Mouse (Mus musculus): ENCODE measurements around the gene Olfr921.

Olfr921 gene

GRCm38 (mm10) chr9:38772768-38773167 is at the start of gene Olfr921:
Olfr921 (plus strand) TSS chr9:38773068.
- DNase-seq (ENCODE audit: low spot score in 2 of 2): no peak

DNA sequence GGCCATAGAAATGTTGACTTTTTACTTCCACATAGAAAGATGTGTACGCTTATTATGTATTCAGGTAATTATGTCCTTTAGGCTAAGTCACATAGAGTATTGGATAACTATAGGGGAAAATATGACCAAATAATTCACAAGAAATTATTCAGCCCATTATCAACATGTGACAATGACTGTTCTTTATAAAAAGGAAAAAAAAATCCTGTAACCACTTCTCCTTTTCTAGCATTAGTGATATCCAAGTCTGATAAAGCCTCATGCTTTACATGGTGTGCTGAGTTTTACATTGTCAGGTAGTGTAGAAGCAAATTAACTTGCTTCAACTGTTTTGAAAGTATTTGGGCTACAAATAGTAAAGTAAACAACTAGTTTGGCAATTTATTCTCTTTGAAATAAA is 48.8 kb upstream of the Olfr921 start:
- DNase-seq (ENCODE audit: low spot score in 2 of 2): no peak

- no peak for DNase-seq (ENCODE audit: low spot score in 2 of 2)
These were observed 44.6 kb upstream of the Olfr921 start for GRCm38 (mm10) chr9:38728218-38728617.

DNA sequence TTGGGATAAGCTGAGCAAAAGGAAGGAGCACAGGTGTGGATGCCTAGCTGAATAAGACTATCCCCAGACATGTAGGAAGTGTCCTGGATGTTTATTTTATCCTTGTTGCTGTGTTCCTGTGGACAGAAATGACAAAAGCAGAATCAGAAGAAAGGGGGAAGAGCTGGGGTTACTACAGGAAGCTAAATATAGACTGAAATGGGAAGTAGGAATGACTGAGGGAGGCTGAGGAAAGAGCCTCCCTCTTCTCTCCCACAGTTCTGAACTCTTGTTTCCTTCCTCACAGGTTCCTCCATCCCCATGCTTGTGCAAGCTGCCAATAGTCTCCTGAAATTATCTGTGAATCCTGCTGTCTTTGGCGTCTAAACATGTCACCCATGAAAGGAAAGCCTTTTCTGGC is 31.5 kb upstream of the Olfr921 start:
- no peak for DNase-seq (ENCODE audit: low spot score in 2 of 2)

DNA sequence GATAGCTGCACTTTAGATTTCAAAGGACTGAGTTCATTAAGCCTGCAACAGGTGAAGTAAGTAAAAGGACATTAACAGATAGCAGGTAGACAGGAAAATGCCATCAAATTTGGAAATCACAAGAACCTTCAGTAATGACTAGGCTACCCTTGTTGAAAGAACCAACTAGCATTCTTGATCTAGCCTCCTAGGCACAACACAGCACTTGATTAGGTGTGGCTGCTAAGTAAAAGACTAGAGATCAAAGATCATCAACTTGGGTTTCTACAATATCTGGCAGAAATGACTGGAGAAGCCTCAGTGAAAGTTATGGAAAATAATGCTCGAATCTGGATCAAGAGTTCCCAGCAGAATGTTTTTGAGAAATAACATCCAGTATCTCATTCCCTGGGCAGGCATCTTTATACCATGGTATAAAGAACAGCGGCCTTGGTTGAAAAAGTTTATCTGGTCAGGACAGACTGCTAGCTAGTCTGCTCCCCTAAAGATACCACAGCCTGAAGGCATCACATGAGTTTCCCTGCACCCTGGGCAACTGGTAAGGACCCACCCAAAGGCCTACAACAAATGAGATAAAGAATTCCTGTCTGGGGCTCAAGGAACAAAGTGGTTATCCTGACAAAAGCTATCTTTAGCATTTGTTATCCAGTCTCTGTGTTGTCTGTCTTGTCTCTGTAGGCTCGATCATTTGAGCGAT is 28.1 kb upstream of the Olfr921 start:
- DNase-seq (ENCODE audit: low spot score in 2 of 2): no peak

GRCm38 (mm10) chr9:38751999-38752398 is 20.9 kb upstream of the Olfr921 start, which contains the start of gene Olfr920:
Olfr920 (plus strand) TSS chr9:38752299.
- DNase-seq (ENCODE audit: low spot score in 2 of 2): no peak

GRCm38 (mm10) chr9:38792689-38793088 is 19.8 kb downstream of the Olfr921 start:
- DNase-seq (ENCODE audit: low spot score in 2 of 2): no peak

DNA sequence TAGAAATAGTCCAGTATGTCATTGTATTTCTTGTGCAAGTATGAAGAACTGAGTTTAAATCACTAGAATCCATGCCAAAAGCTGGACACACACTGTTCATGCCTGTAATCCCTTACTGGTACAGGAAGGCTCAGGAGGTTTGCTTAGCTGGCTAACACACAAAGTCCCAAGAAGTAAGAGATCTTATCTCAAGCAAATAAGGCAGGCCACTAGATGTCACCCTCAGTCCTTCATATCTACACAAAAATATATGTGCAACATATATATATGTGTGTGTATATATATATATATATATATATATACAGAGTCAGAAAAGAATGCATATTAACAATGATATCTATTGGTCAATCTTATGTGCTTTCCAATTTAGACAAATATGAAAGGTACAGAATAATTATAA is 32.8 kb downstream of the Olfr921 start:
- DNase-seq (ENCODE audit: low spot score in 2 of 2): no peak

GRCm38 (mm10) chr9:38814314-38814713 is 41.4 kb downstream of the Olfr921 start, which contains the start of gene Olfr922:
Olfr922 (plus strand) TSS chr9:38814614.
- no peak for DNase-seq (ENCODE audit: low spot score in 2 of 2)

DNA sequence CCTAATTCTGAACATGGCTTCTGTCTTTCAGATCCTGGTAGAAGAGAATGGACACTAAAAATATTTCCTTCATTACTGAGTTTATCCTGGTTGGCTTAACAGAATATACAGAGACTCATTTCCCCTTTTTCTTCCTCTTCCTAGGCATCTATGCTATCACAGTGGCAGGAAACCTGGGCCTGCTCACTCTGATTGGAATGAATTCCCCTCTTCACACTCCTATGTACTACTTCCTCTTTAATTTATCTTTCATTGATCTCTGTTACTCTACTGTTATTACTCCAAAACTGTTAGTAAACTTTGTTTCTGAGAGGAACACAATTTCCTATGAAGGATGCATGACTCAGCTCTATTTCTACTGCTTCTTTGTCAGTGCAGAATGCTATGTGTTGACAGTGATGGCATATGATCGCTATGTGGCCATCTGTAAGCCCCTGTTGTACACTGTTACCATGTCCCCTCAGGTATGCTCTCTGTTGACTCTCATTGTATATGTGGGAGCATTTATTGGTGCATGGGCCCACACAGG is 42.7 kb downstream of the Olfr921 start:
- no peak for DNase-seq (ENCODE audit: low spot score in 2 of 2)

GRCm38 (mm10) chr9:38826245-38826644 is 53.4 kb downstream of the Olfr921 start, which contains the start of gene Olfr923:
Olfr923 (plus strand) TSS chr9:38826545.
- DNase-seq (ENCODE audit: low spot score in 2 of 2): no peak
